Mouse (Mus musculus) kidney, postnatal 0 days (tissue): ENCODE results near the gene Glp1r. TPM values are rescaled to one million over a fixed set of nuclear protein-coding genes. Genes with fewer than 3 reads are reported as not detected.
A peak's percentile ranks its signal among the peaks of the same experiment; 100 is the strongest.

ENCODE experiments used
- ATAC-seq: fragments of 200-750 bp; cut with Nextera tagmentation; replicated peaks from 2 replicates; pipeline ENCODE4 v1.8.0; 2017; ENCODE audit warnings: low read depth, moderate number of reproducible peaks, moderate TSS enrichment, moderate library complexity; ENCODE audit not compliant: low FRiP score
- DNase-seq: peaks from one replicate; pipeline ENCODE4 v3.0.0-alpha.2; 2016; ENCODE audit warnings: low spot score
- H3K27ac ChIP-seq: fragments of 300-500 bp; sonication (generic); 2 replicates; pipeline ENCODE4 v1.5.1; 2014; ENCODE audit warnings: mild to moderate bottlenecking
- H3K27me3 ChIP-seq: fragments of 300-500 bp; sonication (generic); 2 replicates; pipeline ENCODE4 v1.6.1; 2014; ENCODE audit warnings: low read length, mixed read lengths; ENCODE audit not compliant: insufficient read depth
- H3K36me3 ChIP-seq: fragments of 300-500 bp; sonication (generic); 2 replicates; pipeline ENCODE4 v1.6.1; 2014; ENCODE audit warnings: low read length, mixed read lengths; ENCODE audit not compliant: insufficient read depth
- H3K4me1 ChIP-seq: fragments of 300-500 bp; sonication (generic); replicated peaks from 2 replicates; pipeline ENCODE4 v1.6.1; 2014; ENCODE audit warnings: antibody characterized with exemption, low read length, mixed read lengths; ENCODE audit not compliant: insufficient read depth
- H3K4me2 ChIP-seq: fragments of 300-500 bp; sonication (generic); 2 replicates; pipeline ENCODE4 v1.6.1; 2014; ENCODE audit warnings: mild to moderate bottlenecking, low read length, moderate library complexity, mixed read lengths
- H3K4me3 ChIP-seq: fragments of 300-500 bp; sonication (generic); replicated peaks from 2 replicates; pipeline ENCODE4 v1.5.1; 2014; ENCODE audit warnings: low read depth, low read length
- H3K9ac ChIP-seq: fragments of 300-500 bp; sonication (generic); 2 replicates; pipeline ENCODE4 v1.6.1; 2014; ENCODE audit warnings: low read depth, low read length
- H3K9me3 ChIP-seq: fragments of 300-500 bp; sonication (generic); replicated peaks from 2 replicates; pipeline ENCODE4 v1.6.1; 2016; ENCODE audit warnings: low read length, inconsistent platforms, mixed read lengths
- CTCF ChIP-seq: IDR thresholded peaks from 2 replicates; pipeline ENCODE4 v1.5.1; 2016; ENCODE audit warnings: antibody characterized with exemption, low read depth, mild to moderate bottlenecking, moderate library complexity
- WGBS: fragments of 180-500 bp; shearing (Covaris S2); extraction: QIAGEN DNeasy Blood & Tissue Kit; methylation state at CpG from one replicate; pipeline ENCODE4 v1.1.7; 2014; 5-methylcytosine and 5-hydroxymethylcytosine counted together
- polyA plus RNA-seq: library from polyadenylated mRNA; unstranded; fragments of >200 nt; fragmentation: Nextera tagmentation; extraction: Ambion mirVana; gene quantifications from 2 replicates; pipeline ENCODE4 v1.2.1, GENCODE M21; 2015

Gene Glp1r
- polyA plus RNA-seq, 1 experiment from 2014 or later = 0.46 TPM

- Histone ChIP-seq H3K4me3 (no peak overlapping the region), H3K9me3 (no peaks in the 10 kb centered on the region), H3K27me3 (no peaks in the 10 kb centered on the region), H3K9ac (no peak overlapping the region), H3K4me1 (no peaks in the 10 kb centered on the region), H3K36me3 (no peaks in the 10 kb centered on the region), H3K4me2 (no peak overlapping the region), H3K27ac (no peak overlapping the region)
- TF ChIP-seq CTCF = no peak
- WGBS = 66% methylated on average over 8 of the region's 8 CpGs
- DNase-seq = no peak
- ATAC-seq = no peak
Observed at GRCm38 (mm10) chr17:30866281-30866680, 35.3 kb upstream of the Glp1r start.

GRCm38 (mm10) chr17:30866966-30867365 lies 34.7 kb upstream of the Glp1r start:
- Histone ChIP-seq H3K9me3 (no peaks in the 10 kb centered on the region), H3K4me2 (no peak overlapping the region), H3K4me1 (no peaks in the 10 kb centered on the region), H3K36me3 (no peaks in the 10 kb centered on the region), H3K4me3 (no peak overlapping the region), H3K27ac (no peak overlapping the region), H3K9ac (no peak overlapping the region), H3K27me3 (no peaks in the 10 kb centered on the region)
- ATAC-seq (no peak), DNase-seq (no peak)
- 57% methylated on average over 9 of the region's 9 CpGs for WGBS
- TF ChIP-seq CTCF = no peak

GRCm38 (mm10) chr17:30871040-30871439 lies 30.6 kb upstream of the Glp1r start:
- Histone ChIP-seq H3K27ac (no peak overlapping the region), H3K9me3 (no peaks in the 10 kb centered on the region), H3K4me1 (no peaks in the 10 kb centered on the region), H3K36me3 (no peaks in the 10 kb centered on the region), H3K4me3 (no peak overlapping the region), H3K4me2 (no peak overlapping the region), H3K9ac (no peak overlapping the region), H3K27me3 (no peaks in the 10 kb centered on the region)
- no peak for TF ChIP-seq CTCF
- WGBS = 34% methylated on average over 10 of the region's 10 CpGs
- no peak for DNase-seq
- no peak for ATAC-seq

GRCm38 (mm10) chr17:30874276-30874675 lies 27.3 kb upstream of the Glp1r start:
- Histone ChIP-seq H3K9me3 (no peaks in the 10 kb centered on the region), H3K4me1 (no peaks in the 10 kb centered on the region), H3K27me3 (no peaks in the 10 kb centered on the region), H3K27ac (no peak overlapping the region), H3K4me3 (no peak overlapping the region), H3K9ac (no peak overlapping the region), H3K36me3 (no peaks in the 10 kb centered on the region), H3K4me2 (no peak overlapping the region)
- DNase-seq (no peak), ATAC-seq (no peak)
- peak; percentile 41; the same call in 1 of the 2 replicates for TF ChIP-seq CTCF
- WGBS = 58% methylated on average over 15 of the region's 15 CpGs

- ATAC-seq (no peak), DNase-seq (no peak)
- WGBS = 44% methylated on average over 7 of the region's 7 CpGs
- Histone ChIP-seq H3K4me3 (no peak overlapping the region), H3K36me3 (no peaks in the 10 kb centered on the region), H3K27me3 (no peaks in the 10 kb centered on the region), H3K9ac (no peak overlapping the region), H3K4me1 (no peaks in the 10 kb centered on the region), H3K9me3 (no peaks in the 10 kb centered on the region), H3K27ac (no peak overlapping the region), H3K4me2 (no peak overlapping the region)
- TF ChIP-seq CTCF = no peak
Observed at GRCm38 (mm10) chr17:30877456-30877855, 24.2 kb upstream of the Glp1r start.

GRCm38 (mm10) chr17:30878626-30879025 lies 23.0 kb upstream of the Glp1r start:
- Histone ChIP-seq H3K4me3 (no peak overlapping the region), H3K4me2 (no peak overlapping the region), H3K9ac (no peak overlapping the region), H3K27ac (no peak overlapping the region), H3K36me3 (no peaks in the 10 kb centered on the region), H3K4me1 (no peaks in the 10 kb centered on the region), H3K9me3 (no peaks in the 10 kb centered on the region), H3K27me3 (no peaks in the 10 kb centered on the region)
- DNase-seq (no peak), ATAC-seq (no peak)
- 29% methylated on average over 6 of the region's 6 CpGs for WGBS
- TF ChIP-seq CTCF = no peak

GRCm38 (mm10) chr17:30880391-30880790 lies 21.2 kb upstream of the Glp1r start:
- no peaks in the 10 kb centered on the region for H3K36me3 ChIP-seq
- no peak overlapping the region for H3K27ac ChIP-seq
- no peak for TF ChIP-seq CTCF
- no peaks in the 10 kb centered on the region for H3K4me1 ChIP-seq
- DNase-seq = no peak
- no peaks in the 10 kb centered on the region for H3K27me3 ChIP-seq
- H3K9ac ChIP-seq = no peak overlapping the region
- no peaks in the 10 kb centered on the region for H3K9me3 ChIP-seq
- H3K4me3 ChIP-seq = no peak overlapping the region
- 87% methylated on average over 3 of the region's 3 CpGs for WGBS
- no peak overlapping the region for H3K4me2 ChIP-seq
- ATAC-seq = no peak
